Mouse (Mus musculus): ENCODE results near the gene Gm20388.

Gm20388 gene

DNA sequence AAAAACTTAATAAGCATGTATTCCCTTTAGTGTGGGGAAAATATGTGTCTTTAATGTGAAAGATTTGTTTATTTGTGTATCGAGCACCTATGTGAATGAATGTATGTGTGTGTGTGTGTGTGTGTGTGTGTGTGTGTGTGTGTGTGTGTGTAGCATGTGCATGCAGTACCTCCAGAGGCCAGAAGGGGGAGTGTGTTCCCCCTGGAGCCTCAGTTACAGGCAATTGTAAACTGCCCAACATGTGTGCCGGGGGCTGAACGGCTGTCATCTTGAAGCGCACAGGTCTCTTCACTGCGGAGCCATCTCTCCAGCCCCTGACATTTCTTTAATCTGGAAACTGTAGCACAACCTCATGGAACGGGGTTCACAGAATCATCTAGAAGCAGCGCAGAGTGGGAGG is 1425.0 kb downstream of the Gm20388 start:
- no peak for DNase-seq (ENCODE audit: low read depth in 2 of 2, low spot score in 2 of 2)

- DNase-seq (ENCODE audit: low read depth in 2 of 2, low spot score in 2 of 2) = no peak
Measured at GRCm38 (mm10) chr8:121342931-121343330, 1432.3 kb downstream of the Gm20388 start.

DNA sequence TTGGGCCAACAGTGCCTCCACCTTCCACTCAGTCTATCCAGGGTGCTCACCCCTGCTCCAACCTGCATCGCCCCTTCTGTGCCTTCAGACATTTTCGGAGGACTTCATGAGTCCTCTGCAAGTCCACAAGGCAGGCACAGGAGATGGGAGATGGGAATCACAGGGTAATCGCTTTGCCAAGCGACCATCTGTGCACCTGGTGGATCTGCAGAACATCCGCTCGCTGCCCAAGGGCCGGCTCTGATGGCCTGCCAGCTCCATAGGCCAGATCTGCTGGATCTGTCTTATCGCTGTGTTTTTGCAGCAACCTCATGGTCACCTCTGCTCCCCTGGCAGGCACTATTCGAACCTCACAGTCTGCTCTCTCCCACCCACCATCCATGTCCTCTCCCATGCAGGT is 1433.8 kb downstream of the Gm20388 start:
- DNase-seq (ENCODE audit: low read depth in 2 of 2, low spot score in 2 of 2) = no peak

GRCm38 (mm10) chr8:121346175-121346574 is 1435.5 kb downstream of the Gm20388 start:
- DNase-seq (ENCODE audit: low read depth in 2 of 2, low spot score in 2 of 2) = no peak

GRCm38 (mm10) chr8:121346862-121347261 is 1436.2 kb downstream of the Gm20388 start:
- no peak for DNase-seq (ENCODE audit: low read depth in 2 of 2, low spot score in 2 of 2)

DNA sequence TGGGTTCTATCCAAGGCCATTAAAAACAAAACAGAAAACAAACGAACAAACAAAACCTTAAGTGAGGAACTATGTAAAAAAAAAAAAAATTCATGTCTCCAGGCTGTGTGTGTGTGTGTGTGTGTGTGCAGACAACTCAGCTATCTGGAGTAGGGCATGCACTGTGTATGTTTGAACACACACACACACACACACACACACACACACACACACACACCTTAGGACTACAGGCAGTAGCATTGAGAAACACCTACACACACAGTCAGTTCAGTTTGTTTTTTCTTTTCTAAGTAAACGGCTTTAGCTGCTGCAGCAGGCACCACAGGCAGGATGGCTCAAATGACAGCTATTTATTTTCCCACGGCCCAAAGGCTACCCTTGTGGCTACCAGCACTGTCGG is 1438.4 kb downstream of the Gm20388 start:
- no peak for DNase-seq (ENCODE audit: low read depth in 2 of 2, low spot score in 2 of 2)

DNA sequence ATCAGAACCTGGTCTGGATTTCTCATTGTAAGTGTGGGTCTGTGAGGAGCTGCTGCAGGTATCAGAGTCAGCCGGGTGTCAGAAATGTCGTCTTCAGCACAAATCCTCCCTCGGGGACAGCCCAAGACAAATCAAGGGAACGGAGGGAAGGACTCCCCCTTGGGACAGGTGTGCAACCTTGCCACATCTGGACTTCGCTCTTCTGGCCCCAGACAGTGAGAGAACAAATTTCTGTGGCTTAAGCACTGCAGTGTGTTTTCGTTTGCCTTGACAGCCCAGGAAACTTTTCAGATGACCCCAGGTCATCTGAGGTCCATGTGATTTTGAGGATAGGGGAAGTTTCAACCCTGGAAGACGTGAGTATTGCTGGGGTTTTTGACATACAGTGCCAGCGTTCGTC is 1440.2 kb downstream of the Gm20388 start:
- DNase-seq (ENCODE audit: low read depth in 2 of 2, low spot score in 2 of 2) = no peak

DNA sequence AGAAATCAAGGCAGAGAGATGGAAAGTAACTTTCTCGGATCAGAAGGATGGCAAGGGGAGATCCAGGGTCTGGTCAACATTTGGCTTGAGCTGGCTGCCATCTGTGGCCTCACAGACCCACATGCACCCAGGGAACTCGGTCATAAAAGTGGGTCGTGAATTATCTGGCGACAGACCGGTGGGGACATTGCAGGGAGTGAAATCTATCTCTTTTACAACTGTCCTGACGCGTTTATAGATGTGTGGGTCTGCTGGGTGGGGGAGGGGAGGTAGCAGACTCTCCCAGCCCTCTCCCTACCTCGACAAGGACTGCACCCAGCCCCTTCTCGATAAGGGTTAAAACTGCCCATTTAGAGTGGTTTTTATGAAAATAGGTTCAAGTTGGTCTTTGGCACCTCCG is 1444.2 kb downstream of the Gm20388 start:
- DNase-seq (ENCODE audit: low read depth in 2 of 2, low spot score in 2 of 2) = no peak

GRCm38 (mm10) chr8:121357451-121357850 is 1446.8 kb downstream of the Gm20388 start:
- DNase-seq (ENCODE audit: low read depth in 2 of 2, low spot score in 2 of 2) = no peak

DNA sequence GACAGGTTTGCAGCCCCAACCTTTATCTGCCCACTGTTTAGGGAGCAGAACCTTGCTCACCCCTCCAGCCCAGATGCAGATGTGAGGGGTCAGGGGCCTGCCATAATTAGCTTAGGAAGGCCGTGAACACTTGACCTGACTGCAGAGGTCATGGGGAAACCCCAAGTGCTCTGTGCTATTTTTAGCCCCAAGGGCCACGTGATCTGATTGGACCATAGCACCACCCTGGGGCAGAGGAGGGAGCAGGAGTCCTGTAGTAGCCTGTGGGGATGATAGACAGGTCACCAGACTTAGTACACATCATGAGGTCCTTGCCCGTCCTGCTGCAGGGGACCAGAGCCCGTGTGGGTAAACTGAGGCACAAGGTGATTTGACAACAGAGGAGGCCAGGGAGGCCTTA is 1448.0 kb downstream of the Gm20388 start:
- no peak for DNase-seq (ENCODE audit: low read depth in 2 of 2, low spot score in 2 of 2)

DNA sequence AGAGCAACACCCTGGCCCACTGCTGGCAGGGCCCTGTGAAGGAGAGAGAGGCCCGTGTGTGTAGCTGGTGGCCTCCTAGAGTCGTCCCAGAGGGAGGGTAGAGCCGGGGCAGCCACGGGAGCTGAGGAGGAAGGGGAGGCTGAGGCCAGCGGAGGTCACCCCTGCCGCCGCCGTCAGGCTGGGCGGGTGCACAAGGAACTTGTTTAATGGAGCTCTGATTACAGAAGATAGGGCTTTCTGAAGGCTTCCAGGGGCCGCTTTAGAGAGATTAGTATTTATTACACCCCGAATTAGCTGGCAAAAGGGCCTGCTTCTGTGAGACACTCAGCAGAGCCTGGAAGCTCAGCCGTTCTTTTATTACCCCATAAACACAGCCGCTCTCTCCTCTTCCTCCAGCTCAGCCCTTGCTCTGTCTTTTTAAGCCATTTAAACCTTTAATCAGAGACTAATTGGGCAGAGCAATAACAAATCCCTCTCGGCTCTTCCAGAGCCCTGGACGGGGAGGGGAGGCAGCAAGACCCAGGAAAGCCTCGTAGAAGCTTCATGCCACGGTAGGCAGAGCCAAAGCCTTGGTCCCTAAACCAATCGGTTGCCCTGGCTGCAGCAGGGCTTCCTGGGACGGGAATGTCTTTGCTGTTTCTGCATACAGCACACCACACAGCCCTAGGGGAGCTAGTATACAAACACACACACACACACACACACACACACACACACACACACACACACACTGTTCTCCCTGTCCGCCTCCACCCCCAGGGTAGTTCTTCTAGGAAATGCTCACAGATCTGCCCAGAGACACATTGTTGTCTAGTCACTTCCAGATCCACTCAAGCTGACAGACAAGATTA is 1448.7 kb downstream of the Gm20388 start:
- DNase-seq (ENCODE audit: low read depth in 2 of 2, low spot score in 2 of 2) = no peak

DNA sequence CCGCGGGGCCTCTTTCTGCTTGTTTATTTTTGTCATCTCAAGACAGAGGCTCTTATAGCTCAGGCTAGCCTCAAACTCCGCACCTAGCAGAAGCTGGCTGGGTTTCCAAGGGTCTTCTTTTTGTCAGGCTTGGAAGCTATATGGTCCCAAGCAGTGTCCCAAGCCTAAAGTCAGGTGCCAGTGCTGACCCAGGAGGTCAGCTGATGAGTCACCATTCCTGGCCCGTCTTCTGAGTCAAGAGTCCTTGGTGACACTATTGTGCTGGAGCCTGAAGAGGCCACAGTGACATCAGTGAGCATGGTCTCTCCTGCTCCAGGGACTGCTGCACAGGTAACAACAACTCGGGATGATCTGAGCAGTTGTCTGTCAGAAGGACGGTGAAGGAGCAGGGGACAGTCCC is 1449.4 kb downstream of the Gm20388 start:
- no peak for DNase-seq (ENCODE audit: low read depth in 2 of 2, low spot score in 2 of 2)

DNA sequence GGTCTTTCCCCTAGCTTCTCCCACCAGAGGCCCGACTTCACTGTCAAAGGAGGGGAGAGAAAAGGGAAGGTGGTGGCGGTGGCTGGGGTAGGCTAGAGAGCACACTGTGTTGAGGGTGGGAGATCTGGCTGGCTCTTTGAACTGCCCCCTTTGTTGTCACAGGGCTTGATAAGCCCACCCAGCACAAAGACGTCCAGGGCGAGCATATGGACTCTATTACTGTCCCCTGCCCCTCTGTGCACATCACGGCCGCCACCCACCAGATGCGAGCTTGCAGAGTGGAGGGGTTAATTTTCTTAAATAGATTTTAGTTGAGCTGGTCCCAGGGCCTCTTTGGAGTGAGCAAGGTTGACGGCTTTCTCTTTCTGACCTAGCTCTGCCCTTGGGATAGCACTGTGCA is 1450.5 kb downstream of the Gm20388 start:
- DNase-seq (ENCODE audit: low read depth in 2 of 2, low spot score in 2 of 2) = no peak

GRCm38 (mm10) chr8:121364646-121365045 is 1454.0 kb downstream of the Gm20388 start:
- no peak for DNase-seq (ENCODE audit: low read depth in 2 of 2, low spot score in 2 of 2)

- DNase-seq (ENCODE audit: low read depth in 2 of 2, low spot score in 2 of 2) = no peak
Measured at GRCm38 (mm10) chr8:121365150-121365549, 1454.5 kb downstream of the Gm20388 start.

DNA sequence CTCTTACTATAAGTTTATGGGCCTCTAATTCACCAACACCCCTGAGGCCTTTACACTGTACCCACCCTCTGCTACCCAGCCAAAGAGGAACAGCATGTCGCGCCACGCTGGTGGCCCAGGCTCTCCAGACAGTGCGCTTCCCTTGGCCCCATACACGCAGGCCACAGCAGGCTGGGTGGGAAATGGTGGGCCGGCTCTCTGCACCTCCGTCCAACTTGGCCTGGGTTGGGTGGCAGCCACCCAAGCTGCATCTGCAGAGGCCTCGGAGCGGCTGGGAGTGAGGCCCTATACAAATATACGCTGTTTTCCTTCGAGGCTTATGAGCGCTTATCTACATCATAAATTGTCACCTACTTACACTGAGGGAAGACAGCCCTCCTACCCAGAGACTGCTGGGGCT is 1456.0 kb downstream of the Gm20388 start:
- no peak for DNase-seq (ENCODE audit: low read depth in 2 of 2, low spot score in 2 of 2)

- DNase-seq (ENCODE audit: low read depth in 2 of 2, low spot score in 2 of 2) = no peak
Measured at GRCm38 (mm10) chr8:121368799-121369198, 1458.2 kb downstream of the Gm20388 start.

DNA sequence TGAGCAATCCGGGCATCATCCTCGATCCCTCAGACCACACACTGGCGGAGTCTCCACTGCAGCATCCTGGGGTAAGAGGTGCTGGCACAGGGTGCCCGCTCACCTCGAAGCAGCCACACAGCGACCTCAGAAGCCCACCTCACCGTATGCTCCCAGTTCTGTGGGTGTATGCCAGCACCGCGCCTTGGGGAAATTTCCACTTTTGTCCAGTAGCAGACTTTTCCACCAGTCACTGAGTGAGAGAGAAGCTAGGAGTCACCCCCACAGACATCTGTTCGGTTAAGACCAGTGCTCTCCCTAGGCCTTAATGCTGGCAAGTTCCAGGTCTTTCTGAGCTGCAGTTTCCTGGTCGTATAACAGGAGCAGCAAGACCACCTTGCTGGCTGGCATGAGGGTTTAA is 1458.7 kb downstream of the Gm20388 start:
- DNase-seq (ENCODE audit: low read depth in 2 of 2, low spot score in 2 of 2) = no peak

- no peak for DNase-seq (ENCODE audit: low read depth in 2 of 2, low spot score in 2 of 2)
Measured at GRCm38 (mm10) chr8:121371287-121371686, 1460.6 kb downstream of the Gm20388 start.

DNA sequence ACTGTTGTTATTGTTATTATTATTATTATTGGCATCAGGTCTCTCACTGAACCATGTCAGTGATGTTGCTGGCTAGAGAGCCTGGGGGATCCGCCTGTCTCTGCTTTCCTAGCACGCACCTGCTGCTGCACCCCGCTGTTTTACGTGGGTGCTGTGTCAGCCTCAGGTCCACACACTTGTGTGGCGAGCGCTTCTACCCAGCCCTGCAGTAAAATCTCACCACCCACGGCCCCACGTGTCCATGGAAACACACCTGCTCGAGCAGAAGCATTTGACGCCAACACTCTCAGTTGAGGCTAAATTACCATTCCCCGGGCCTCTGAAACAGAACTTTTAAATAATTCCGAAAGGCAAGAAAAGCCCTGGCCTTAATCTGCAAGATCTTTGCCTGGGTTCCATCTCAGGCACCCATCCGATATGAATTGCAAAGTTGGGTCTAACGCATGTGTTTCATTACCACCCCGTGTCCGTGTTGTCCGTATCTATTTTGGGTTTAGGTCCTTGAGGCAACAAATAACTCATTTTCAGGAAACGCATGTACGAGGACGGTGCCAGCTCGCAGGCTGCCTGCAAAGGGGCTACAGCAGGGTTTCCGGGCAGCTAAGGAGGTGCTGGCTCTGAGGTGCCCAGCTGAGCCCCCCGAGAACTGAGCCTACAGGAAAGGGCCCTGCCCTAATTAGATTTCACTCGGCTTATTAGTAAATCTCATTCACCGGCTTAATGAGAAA is 1461.4 kb downstream of the Gm20388 start:
- no peak for DNase-seq (ENCODE audit: low read depth in 2 of 2, low spot score in 2 of 2)

GRCm38 (mm10) chr8:121372639-121372986 is 1462.0 kb downstream of the Gm20388 start:
- no peak for DNase-seq (ENCODE audit: low read depth in 2 of 2, low spot score in 2 of 2)

GRCm38 (mm10) chr8:121374284-121374683 is 1463.6 kb downstream of the Gm20388 start:
- no peak for DNase-seq (ENCODE audit: low read depth in 2 of 2, low spot score in 2 of 2)

- DNase-seq (ENCODE audit: low read depth in 2 of 2, low spot score in 2 of 2) = no peak
Measured at GRCm38 (mm10) chr8:121374777-121375176, 1464.1 kb downstream of the Gm20388 start.
